Mouse (Mus musculus): ENCODE results near the gene Cfap73.

- TF ChIP-seq POLR2A (IDR thresholded peaks at IDR 0.05; ENCODE audit: borderline replicate concordance, extremely low read depth, insufficient read depth, insufficient read length, poor library complexity, severe bottlenecking) (no peak), CTCF (IDR thresholded peaks at IDR 0.05; ENCODE audit: borderline replicate concordance, extremely low read depth, insufficient read depth, insufficient read length) (no peak)
Observed at GRCm38 (mm10) chr5:120653873-120654272, 19.8 kb upstream of the Cfap73 start.

Data from brain, embryonic 14.5 days (tissue).